Mouse (Mus musculus): ENCODE results near the gene Vmn2r19. TPM values are rescaled to one million over a fixed set of nuclear protein-coding genes. Genes with fewer than 3 reads are reported as not detected.

The Vmn2r19 gene
- polyA plus RNA-seq (2012; rRNA removed), result not detected in 2 replicates

- H3K4me3 ChIP-seq (replicated peaks; ENCODE audit: insufficient read depth, low read depth, low read length), result no peak within 1 kb of the TSS
- WGBS, result 95% methylated on average over 2 of the region's 2 CpGs
- no peak for TF ChIP-seq CTCF (IDR thresholded peaks at IDR 0.05; ENCODE audit: borderline replicate concordance, insufficient read depth, low read depth, low read length)
- TF ChIP-seq POLR2A (IDR thresholded peaks at IDR 0.05; ENCODE audit: borderline replicate concordance, insufficient read depth, low read length), result no peak
- H3K27me3 ChIP-seq (ENCODE audit: control insufficient read depth, insufficient read depth, low read length), result no peaks in the 10 kb centered on the region
- H3K4me1 ChIP-seq (ENCODE audit: control insufficient read depth, insufficient read depth, low read length), result no peaks in the 10 kb centered on the region
- H3K27ac ChIP-seq (ENCODE audit: insufficient read depth, low read length), result no peak within 1 kb of the TSS
- DNase-seq, result no peak
Observed at GRCm38 (mm10) chr6:123308033-123308432, at the start of gene Vmn2r19. Gene Vmn2r19 (plus strand): TSS chr6:123308333.

GRCm38 (mm10) chr6:123258946-123259345, 49.2 kb upstream of the Vmn2r19 start:
- TF ChIP-seq CTCF (IDR thresholded peaks at IDR 0.05; ENCODE audit: borderline replicate concordance, insufficient read depth, low read depth, low read length) (no peak), POLR2A (IDR thresholded peaks at IDR 0.05; ENCODE audit: borderline replicate concordance, insufficient read depth, low read length) (no peak)
- WGBS, result 73% methylated on average over 3 of the region's 3 CpGs
- Histone ChIP-seq H3K4me3 (replicated peaks; ENCODE audit: insufficient read depth, low read depth, low read length) (no peak overlapping the region), H3K4me1 (ENCODE audit: control insufficient read depth, insufficient read depth, low read length) (no peaks in the 10 kb centered on the region), H3K27me3 (ENCODE audit: control insufficient read depth, insufficient read depth, low read length) (no peaks in the 10 kb centered on the region), H3K27ac (ENCODE audit: insufficient read depth, low read length) (no peak overlapping the region)
- DNase-seq, result no peak

GRCm38 (mm10) chr6:123259889-123260603, 48.1 kb upstream of the Vmn2r19 start:
- no peak overlapping the region for H3K27ac ChIP-seq (ENCODE audit: insufficient read depth, low read length)
- H3K4me3 ChIP-seq (replicated peaks; ENCODE audit: insufficient read depth, low read depth, low read length), result no peak overlapping the region
- no peaks in the 10 kb centered on the region for H3K27me3 ChIP-seq (ENCODE audit: control insufficient read depth, insufficient read depth, low read length)
- DNase-seq, result no peak
- 60% methylated on average over 4 of the region's 4 CpGs for WGBS
- TF ChIP-seq POLR2A (IDR thresholded peaks at IDR 0.05; ENCODE audit: borderline replicate concordance, insufficient read depth, low read length), result no peak
- TF ChIP-seq CTCF (IDR thresholded peaks at IDR 0.05; ENCODE audit: borderline replicate concordance, insufficient read depth, low read depth, low read length), result no peak
- no peaks in the 10 kb centered on the region for H3K4me1 ChIP-seq (ENCODE audit: control insufficient read depth, insufficient read depth, low read length)

GRCm38 (mm10) chr6:123260868-123261267, 47.3 kb upstream of the Vmn2r19 start:
- Histone ChIP-seq H3K4me3 (replicated peaks; ENCODE audit: insufficient read depth, low read depth, low read length) (no peak overlapping the region), H3K27me3 (ENCODE audit: control insufficient read depth, insufficient read depth, low read length) (no peaks in the 10 kb centered on the region), H3K27ac (ENCODE audit: insufficient read depth, low read length) (no peak overlapping the region), H3K4me1 (ENCODE audit: control insufficient read depth, insufficient read depth, low read length) (no peaks in the 10 kb centered on the region)
- WGBS, result 80% methylated on average over 1 of the region's 1 CpGs
- TF ChIP-seq POLR2A (IDR thresholded peaks at IDR 0.05; ENCODE audit: borderline replicate concordance, insufficient read depth, low read length) (no peak), CTCF (IDR thresholded peaks at IDR 0.05; ENCODE audit: borderline replicate concordance, insufficient read depth, low read depth, low read length) (no peak)
- DNase-seq, result no peak

GRCm38 (mm10) chr6:123261555-123262161, 46.5 kb upstream of the Vmn2r19 start, which contains the start of gene Clec4d:
Gene Clec4d (plus strand): TSS chr6:123262111.
- no peak within 1 kb of the TSS for H3K4me3 ChIP-seq (replicated peaks; ENCODE audit: insufficient read depth, low read depth, low read length)
- TF ChIP-seq CTCF (IDR thresholded peaks at IDR 0.05; ENCODE audit: borderline replicate concordance, insufficient read depth, low read depth, low read length), result no peak
- DNase-seq, result no peak

GRCm38 (mm10) chr6:123264194-123264593, 43.9 kb upstream of the Vmn2r19 start:
- Histone ChIP-seq H3K4me3 (replicated peaks; ENCODE audit: insufficient read depth, low read depth, low read length) (no peak overlapping the region), H3K4me1 (ENCODE audit: control insufficient read depth, insufficient read depth, low read length) (no peaks in the 10 kb centered on the region), H3K27me3 (ENCODE audit: control insufficient read depth, insufficient read depth, low read length) (no peaks in the 10 kb centered on the region), H3K27ac (ENCODE audit: insufficient read depth, low read length) (no peak overlapping the region)
- DNase-seq, result no peak
- WGBS, result 85% methylated on average over 3 of the region's 3 CpGs
- TF ChIP-seq CTCF (IDR thresholded peaks at IDR 0.05; ENCODE audit: borderline replicate concordance, insufficient read depth, low read depth, low read length) (no peak), POLR2A (IDR thresholded peaks at IDR 0.05; ENCODE audit: borderline replicate concordance, insufficient read depth, low read length) (no peak)

More at GRCm38 (mm10) chr6:123261555-123262161, 46.5 kb upstream of the Vmn2r19 start, which contains the start of gene Clec4d:
- Histone ChIP-seq H3K27ac (ENCODE audit: insufficient read depth, low read length) (no peak within 1 kb of the TSS), H3K4me1 (ENCODE audit: control insufficient read depth, insufficient read depth, low read length) (no peaks in the 10 kb centered on the region), H3K27me3 (ENCODE audit: control insufficient read depth, insufficient read depth, low read length) (no peaks in the 10 kb centered on the region)
- 70% methylated on average over 4 of the region's 4 CpGs for WGBS

GRCm38 (mm10) chr6:123265809-123266208, 42.3 kb upstream of the Vmn2r19 start:
- Histone ChIP-seq H3K4me3 (replicated peaks; ENCODE audit: insufficient read depth, low read depth, low read length) (no peak overlapping the region), H3K4me1 (ENCODE audit: control insufficient read depth, insufficient read depth, low read length) (no peaks in the 10 kb centered on the region), H3K27me3 (ENCODE audit: control insufficient read depth, insufficient read depth, low read length) (no peaks in the 10 kb centered on the region), H3K27ac (ENCODE audit: insufficient read depth, low read length) (no peak overlapping the region)
- 89% methylated on average over 4 of the region's 4 CpGs for WGBS
- no peak for DNase-seq
- no peak for TF ChIP-seq POLR2A (IDR thresholded peaks at IDR 0.05; ENCODE audit: borderline replicate concordance, insufficient read depth, low read length)
- no peak for TF ChIP-seq CTCF (IDR thresholded peaks at IDR 0.05; ENCODE audit: borderline replicate concordance, insufficient read depth, low read depth, low read length)

- no peaks in the 10 kb centered on the region for H3K4me1 ChIP-seq (ENCODE audit: control insufficient read depth, insufficient read depth, low read length)
- no peaks in the 10 kb centered on the region for H3K27me3 ChIP-seq (ENCODE audit: control insufficient read depth, insufficient read depth, low read length)
- no peak overlapping the region for H3K27ac ChIP-seq (ENCODE audit: insufficient read depth, low read length)
- H3K4me3 ChIP-seq (replicated peaks; ENCODE audit: insufficient read depth, low read depth, low read length), result no peak overlapping the region
- TF ChIP-seq POLR2A (IDR thresholded peaks at IDR 0.05; ENCODE audit: borderline replicate concordance, insufficient read depth, low read length), result no peak
- TF ChIP-seq CTCF (IDR thresholded peaks at IDR 0.05; ENCODE audit: borderline replicate concordance, insufficient read depth, low read depth, low read length), result no peak
- no peak for DNase-seq
- 83% methylated on average over 5 of the region's 5 CpGs for WGBS
Observed at GRCm38 (mm10) chr6:123266945-123267344, 41.2 kb upstream of the Vmn2r19 start.

All from cerebellum, adult 2 months (tissue).